Mouse (Mus musculus): Measurements from ENCODE around the gene Zfp296.
"Not testable (repeated sequence)": the region's sequence is repeated elsewhere in the genome, so short reads cannot be mapped to it uniquely, and the experiment has no call there.

Zfp296 gene

DNA sequence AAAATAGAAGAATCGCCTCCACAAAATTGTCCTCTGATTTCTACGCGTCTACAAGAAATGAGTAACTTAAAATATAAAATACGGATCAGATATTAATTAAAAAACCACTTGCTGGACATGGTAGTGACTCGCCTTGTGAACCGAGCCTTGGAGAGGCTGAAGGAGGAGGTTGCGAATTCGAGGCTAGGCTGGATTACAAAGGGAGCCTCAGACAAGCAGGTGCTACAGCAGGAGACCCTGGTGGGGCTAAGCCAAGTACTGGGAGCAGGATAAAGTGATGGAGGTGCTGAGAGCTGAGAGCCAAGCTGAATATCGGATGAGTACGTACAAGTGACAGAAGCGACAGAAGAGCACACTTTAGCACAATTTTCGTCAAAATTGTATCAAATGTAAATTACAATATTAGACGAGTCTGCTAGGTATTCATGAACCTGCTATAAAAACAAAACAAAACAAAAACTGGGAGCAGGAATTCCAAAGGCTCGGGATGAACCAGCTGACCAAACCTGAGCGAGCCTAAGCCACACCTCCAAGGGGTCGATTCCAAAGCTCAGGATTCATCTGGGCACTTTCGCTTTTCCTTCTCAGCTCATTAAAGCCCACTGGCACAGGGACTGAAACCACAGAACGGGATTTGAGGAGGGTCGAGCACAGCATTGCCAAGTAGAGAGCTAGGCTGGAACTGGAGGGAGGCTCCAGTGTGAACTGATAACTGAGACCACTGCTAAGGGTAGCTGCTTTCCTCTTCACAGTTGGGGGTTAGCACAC is 14.3 kb upstream of the Zfp296 start, which contains the start of gene Ppp1r37:
Gene Ppp1r37, minus strand, starts transcription at position 434 of the 768 bp plus-strand sequence.
- no peak for DNase-seq (ENCODE audit: low spot score)

DNA sequence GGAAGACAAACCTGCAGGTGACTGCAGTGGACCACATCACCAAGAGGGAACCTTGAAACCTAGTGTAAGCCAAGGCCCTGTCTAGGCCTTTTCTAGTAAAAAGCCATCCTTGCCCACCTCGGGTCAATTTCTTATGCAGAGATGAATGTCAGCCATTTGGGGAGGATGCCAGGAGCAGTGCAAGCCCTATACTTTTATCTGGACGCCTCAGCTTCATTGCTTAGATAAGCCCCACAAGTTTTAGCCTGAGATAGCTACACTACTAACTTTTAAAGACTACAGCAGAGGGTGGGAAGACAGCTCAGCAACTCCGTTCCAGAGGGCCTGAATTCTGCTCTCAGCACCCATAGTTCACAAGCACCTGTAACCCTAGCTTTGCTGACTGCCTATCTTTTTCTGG is 13.2 kb upstream of the Zfp296 start:
- peak; percentile 54 for DNase-seq (ENCODE audit: low spot score)

DNA sequence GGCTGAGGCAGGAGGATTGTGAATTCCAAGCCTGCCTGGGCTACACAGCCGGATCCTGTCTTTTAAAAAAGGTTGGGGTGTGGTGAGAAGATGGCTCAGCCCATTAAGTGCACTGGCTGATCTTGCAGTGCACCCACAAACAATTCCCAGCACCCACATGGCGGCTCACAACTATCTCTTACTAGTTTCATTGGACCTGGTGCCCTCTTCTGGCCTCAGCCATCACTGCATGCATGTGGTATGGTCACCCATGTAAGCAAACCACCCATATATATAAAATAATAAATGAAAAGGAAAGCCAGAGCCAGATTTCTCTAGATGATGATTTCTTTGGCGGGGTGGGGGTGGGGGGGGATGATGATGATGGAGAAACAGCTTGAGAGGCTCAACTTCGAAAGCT is 12.6 kb upstream of the Zfp296 start:
- DNase-seq (ENCODE audit: low spot score), result no peak

DNA sequence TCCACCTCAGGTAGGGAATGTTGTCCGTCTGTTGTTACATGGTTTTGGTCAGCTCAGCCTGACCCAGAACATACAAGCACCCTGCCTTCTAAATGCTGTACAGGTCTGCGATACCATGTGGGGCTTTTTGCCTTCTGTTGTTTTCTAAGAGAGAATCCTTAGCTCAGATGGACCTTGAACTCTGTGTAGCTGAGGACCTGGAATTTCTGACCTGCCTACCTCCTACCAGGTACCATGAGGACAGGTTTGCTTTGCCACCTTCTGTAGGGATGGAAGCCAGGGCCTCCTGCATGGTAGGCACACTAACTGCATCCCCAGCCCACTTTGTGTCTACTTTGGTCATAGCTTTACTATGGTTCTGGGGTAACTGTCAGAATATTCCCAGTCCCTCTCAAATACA is 11.3 kb upstream of the Zfp296 start:
- DNase-seq (ENCODE audit: low spot score), result no peak

DNA sequence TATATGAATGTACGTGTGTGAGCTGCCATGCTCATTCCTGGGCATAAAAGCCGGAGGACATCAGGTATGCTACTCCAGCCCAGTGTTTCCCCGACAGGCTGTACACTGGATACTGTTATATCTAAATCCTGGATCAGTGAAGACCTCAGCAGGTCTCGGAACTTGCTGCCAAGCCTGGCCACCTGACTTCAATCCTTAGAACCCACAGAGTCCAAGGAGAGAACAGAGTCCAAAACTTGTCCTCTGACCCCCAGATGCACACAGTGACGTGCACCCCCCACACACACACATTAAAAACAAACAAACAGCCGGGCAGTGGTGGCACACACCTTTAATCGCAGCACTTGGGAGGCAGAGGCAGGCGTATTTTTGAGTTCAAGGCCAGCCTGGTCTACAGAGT is 9.7 kb upstream of the Zfp296 start:
- DNase-seq (ENCODE audit: low spot score), result no peak

DNA sequence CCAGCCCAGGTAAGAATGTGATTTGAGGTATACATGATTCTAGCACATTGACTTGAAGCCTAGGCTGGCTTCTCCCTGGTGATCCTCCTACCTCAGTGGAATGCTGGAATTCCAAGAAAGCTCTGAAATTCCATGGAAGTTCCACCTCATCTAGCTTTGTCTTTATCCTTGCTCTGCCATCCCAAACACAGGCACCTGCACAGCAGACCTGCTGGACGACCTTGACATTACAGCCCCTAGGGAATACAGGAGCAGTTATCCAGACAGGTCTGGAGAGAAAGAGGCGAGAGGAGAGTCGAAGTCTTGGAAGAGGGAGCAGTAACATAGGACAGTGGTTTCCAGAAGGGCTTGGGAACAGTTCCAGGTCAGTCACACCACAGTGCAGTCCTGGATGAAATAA is 7.4 kb upstream of the Zfp296 start:
- DNase-seq (ENCODE audit: low spot score), result no peak

DNA sequence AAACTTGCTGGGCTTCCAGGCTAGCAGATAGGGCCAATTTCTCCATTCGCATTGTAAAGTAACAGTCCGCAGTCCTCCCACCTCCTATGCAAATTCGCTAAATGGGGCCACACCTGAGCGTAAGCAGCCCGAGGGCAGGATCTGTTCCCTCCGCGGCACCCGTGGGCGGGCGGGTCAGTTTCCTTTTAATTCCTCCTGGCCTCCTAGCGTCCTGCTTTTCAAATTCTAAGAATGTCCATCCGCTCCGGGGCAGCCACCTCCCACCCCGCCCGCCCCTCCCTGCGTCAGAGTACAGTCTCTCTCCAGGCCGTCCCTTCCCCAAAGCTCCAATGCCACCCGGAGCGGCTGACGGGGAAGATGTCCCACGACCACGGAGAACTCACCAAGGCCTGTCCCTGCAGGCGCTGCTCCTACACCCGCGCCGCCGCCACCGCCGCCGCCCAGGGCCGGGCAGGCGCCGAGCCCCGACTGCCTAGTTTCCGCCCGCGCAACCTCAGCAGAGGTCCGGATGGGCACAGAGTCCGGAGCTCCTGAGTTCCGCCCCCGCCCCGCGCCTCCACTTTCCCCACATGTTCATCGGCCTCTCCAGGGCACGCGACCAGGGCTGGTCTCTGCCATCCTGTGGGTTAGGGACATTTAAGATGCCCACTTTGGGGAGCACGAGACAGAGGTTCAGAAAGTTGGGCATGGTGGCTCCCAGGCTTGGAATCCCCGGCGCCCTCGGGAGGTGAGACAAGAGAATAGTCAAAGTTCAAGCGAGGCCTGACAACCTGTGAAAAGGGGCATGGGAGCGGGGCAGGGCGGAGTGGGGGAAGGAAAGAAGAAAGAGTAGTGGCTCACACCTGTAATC is 3.9 kb upstream of the Zfp296 start:
- DNase-seq (ENCODE audit: low spot score), result peak; percentile 64

DNA sequence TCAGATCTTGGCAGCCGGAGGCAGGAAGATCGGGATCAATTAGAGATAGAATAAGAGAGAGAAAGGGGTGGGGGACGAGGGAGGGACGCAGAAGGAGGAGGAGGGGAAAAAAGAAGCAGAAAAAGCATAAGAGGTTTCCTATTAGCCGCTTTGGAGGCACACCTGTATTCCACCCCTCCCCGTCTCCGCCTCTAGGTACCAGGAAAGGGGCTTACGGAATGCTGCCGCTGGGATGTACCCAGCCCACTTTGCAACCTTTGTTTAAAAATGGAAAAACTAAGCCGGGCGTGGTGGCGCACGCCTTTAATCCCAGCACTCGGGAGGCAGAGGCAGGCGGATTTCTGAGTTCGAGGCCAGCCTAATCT is 3.3 kb upstream of the Zfp296 start:
- no peak for DNase-seq (ENCODE audit: low spot score)

DNA sequence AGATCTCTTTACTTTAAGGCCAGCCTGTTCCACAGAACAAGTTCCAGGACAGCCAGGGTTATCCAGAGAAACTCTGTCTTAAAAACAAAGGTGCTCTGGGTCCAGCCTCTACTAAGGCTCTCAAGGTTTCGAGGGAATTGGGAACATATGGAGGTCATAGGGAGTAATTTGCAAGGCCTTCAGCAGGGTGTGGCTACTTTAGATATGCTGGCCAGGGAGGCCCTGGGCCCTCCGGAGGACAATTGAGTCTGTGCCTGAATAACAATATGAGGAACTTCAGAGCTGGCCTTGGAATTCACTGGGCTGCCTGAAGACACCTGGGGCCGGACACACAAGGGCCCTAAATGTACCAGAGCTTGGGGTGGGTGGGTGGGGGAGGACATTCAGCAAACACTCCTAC is 1.5 kb upstream of the Zfp296 start:
- no peak for DNase-seq (ENCODE audit: low spot score)

DNA sequence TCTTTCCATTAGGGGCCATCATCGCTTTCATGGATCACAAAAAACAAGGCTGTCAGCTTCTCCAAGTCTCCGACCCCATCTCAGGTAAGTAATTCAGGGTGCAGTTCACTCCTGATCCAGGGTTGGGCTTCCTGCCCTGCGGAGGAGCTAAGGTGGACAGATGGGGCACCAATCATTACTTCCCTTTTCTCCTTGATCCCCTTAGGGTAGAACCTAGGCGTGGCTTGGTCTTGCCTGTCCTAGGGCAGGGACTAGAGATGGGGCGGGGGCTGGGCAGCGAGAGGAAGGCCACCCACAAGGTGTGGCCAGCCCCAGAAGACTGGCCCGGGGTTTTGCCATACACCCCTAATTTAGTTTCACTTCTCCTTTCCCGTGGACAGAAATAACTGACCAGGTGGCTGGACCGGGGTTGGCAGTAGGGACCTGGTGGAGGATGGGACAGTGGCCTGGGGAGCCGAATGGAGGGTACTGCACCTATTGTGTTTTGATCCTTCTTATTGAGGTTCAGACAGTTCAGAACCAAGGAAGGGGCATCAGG is 859 bp downstream of the Zfp296 start:
- DNase-seq (ENCODE audit: low spot score), result peak; percentile 30

DNA sequence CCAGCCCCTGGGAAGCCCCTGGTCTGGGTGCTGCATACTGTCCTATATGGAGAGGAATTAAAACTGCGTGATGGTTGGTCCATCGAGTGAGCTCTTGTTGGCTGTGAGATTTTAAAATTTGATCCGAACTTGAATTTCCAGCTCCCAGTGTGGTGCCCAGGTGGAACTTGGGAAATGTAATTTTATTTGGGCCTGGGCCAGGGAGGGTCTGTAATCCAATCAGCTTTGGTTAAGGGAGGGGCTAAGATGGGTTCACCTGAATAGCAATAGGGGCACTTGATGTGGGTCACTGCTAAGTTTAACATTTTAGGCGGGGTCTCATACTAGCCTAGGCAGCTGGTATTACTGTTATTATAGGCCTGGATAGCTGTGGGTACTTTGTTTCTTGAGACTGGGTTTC is 1.3 kb downstream of the Zfp296 start:
- no peak for DNase-seq (ENCODE audit: low spot score)

DNA sequence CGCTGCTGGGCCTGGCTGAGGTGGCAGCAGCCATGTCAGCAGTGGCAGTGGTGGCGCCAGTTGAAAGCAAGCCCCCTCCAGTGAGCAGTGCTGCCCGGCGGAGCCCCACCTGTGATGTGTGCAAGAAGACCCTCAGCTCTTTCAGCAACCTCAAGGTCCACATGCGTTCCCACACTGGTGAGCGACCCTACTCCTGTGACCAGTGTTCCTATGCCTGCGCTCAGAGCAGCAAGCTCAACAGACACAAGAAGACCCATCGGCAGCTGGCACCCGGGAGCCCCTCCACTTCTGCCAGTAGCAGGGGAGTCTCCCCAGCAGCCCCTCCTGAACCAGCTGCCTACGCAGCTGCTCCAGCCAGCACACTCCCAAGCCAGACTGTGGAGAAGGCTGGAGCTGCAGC is 2.7 kb downstream of the Zfp296 start:
- DNase-seq (ENCODE audit: low spot score), result no peak

DNA sequence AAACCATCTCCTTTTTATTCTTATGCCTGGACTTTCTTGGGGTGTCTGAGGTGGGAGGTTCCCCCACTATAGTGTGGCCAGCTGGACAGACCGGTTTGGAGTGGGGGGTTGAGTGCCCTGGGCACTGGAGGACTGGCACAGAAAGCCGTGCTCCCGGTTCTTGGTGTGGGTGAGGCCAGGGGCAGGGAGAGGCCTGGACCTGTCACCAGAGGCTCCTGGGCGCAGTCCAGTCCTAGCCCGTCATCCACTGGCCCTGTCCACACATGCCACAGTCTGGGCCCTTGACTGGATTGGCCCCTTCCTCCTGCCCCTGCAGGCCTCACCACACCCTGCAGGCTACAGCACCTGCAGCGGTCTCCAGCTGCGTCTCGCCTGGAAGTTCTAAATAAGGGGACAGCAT is 3.5 kb downstream of the Zfp296 start:
- DNase-seq (ENCODE audit: low spot score), result no peak

DNA sequence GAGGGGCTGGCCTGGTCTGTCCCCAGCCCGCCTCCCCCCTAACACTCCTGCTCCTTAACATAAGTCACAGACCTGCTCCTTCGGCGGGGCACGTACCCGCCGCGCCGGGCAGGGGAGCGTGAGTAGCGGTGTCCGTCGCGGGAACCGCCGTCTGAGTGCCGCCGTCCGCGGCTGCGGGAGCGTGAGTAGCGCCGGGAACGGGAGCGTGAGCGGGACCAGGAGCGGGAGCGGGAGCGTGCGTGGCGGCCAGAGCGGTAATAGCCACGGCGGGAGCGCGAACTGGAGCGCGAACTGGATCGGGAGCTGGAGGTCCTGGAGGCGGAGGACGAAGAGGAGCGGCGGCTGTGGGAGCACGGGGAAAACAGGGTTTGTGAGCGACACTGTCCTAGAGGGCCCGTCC is 9.2 kb downstream of the Zfp296 start:
- no peak for DNase-seq (ENCODE audit: low spot score)

DNA sequence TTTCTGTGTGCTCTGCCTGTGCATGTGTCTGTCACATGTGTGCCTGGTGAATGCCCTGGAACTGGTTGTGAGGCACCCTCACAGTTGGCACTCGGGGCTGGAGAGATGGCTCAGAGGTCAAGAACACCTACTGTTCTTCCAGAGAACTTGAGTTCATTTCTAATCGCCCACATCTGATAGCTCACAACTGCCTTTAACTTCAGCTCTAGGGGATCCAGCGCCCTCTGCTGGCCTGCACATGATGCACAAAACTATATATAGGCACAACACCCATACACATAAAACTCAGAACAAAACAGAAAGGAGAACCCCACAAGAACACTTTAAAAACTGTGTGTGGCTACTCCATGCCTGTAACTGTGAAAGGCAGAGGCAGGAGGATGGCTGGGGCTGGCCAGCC is 12.1 kb downstream of the Zfp296 start:
- DNase-seq (ENCODE audit: low spot score), result peak; percentile 63

DNA sequence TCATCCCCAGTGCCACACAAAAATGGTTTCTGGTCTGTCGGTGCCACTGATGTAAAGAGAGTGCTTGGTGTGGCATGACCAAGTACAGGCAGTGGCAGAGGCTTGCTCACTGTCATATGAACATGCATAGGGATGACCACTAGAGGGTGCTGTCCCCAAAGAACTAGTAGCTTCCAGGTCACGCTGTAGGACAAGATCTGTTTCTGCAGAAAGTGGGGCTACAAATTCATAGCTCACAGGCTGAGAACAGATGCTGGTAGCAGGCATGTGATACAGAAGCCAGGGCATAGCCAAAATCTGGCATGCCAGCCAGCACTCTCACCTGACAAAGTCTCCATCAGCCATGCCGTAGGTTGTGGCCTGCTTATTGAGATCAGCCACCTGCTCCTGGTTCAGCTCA is 12.8 kb downstream of the Zfp296 start:
- peak; percentile 66 for DNase-seq (ENCODE audit: low spot score)

DNA sequence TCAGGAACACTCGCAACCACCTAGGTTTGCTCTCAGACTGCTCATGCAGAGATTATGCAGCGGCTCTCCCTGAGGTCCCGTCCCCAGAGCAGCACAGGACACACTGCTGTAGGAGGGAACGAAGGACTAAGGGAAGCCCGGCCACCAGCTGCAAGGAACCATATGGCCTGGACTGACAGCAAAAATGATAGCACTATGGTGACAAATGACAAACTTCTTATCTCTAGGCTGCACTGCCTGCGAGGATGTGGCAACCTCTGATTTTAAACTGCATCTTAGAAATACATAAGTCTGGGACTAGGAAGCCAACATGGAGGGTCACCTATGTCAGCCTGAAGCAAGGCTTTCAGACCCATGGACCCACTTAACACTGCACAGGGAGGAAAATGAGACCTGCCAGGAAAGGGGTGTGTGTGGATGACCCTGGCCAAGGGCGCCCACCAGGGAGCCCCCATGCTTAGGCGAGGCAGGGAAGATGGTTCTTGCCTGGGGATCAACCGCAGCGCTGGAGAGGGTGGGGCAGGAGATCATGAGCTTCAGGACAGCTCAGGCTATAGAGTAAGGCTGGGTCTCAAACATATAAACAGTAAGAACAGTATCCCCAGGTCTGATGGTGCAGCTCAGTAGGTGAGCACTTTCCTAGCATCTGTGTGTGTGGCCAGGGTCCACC is 16.1 kb downstream of the Zfp296 start:
- DNase-seq (ENCODE audit: low spot score), result no peak

DNA sequence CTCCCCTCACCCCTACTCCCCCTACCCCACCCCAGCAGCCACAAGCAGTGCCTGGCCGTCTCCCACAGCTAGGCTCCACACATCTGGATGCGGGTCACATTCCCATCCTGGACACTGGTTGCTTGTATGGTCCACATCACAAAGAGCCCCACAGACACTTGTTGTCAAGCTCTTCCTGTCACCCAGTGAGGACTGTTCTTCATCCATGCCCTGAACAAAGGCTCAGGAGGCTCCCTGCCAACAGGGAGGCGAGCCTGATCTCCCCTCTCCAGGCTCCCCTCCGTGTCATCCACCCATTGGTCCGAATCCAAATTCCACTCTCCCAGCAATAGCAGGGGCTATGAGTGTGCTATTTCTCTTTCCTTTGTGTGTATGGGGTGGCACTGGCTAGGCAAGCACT is 23.5 kb downstream of the Zfp296 start:
- no peak for DNase-seq (ENCODE audit: low spot score)

DNA sequence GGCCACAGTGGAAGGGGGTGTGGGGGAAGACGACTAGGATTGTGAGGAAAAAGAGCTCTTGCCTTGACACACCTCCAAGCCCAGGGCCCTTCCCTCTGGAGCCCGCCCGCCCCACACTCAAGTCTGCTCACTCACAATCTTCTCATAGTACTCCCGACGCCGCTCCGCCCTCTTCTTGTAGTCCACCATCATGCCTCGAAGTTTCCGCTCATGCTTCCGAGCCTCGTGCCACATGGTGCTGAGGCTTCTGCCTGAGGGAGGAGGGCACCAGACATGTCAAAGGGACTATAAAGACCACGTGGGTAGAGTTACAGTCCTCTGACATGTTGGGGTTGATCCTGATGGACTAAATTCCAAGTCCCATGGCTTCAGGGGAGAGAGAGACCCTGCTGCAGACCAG is 26.0 kb downstream of the Zfp296 start:
- no peak for DNase-seq (ENCODE audit: low spot score)

DNA sequence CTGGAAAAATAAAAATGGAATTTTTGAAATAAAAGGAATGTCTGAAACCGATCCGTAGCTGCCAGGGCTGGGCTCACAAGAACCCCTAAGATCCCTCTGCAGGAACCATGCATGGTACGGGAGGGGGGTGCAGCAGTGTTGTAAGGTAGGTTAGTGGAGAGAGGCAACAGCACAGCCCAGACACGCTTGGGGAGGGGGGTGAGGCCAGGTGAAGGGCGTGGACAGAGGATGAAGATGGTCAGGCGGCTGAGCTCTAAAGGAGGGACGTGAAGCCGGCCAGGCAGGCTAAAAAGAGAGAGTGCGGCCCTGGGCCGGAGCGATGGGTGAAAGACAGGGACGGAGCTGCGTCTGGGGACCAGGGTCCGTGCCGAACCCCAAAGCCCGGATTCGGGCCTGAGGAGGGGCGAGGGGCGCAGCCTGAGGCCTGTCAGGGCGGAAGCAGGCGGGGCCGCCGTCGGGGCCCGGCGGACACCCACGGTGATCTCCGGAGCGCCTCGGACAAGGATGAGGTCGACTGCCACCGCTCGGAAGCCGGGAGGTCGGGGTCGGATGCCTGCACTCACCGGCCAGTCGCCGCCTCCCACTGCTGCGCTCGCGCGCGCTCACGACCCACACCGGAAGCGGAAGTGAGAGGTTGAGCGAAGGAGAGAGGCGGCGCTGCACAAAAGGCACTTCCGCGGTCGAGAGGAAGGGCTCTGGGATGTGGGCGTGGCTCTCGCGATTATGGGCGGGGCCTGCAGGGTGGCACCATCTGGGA is 26.9 kb downstream of the Zfp296 start, which contains the start of gene Clasrp:
Gene Clasrp, minus strand, starts transcription at position 638 of the 757 bp plus-strand sequence.
- peak; percentile 88 for DNase-seq (ENCODE audit: low spot score)

DNA sequence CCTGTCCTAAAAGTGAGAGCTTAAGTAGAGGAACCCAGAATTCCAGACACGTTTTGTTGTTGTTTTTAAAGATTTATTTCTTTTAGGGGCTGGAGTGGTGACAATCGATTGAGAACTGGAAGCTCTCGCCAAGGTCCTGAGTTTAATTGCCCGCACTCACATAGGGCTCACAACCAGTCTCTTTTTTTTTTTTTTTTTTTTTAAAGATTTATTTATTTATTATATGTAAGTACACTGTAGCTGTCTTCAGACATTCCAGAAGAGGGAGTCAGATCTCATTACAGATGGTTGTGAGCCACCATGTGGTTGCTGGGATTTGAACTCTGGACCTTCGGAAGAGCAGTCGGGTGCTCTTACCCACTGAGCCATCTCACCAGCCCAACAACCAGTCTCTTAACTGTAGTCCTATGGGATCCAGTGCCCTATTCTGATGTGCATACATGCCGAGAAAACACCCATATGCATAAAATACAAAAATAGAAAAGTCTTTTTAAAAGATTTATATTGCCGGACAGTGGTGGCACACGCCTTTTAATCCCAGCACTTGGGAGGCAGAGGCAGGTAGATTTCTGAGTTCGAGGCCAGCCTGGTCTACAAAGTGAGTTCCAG is 27.6 kb downstream of the Zfp296 start:
- not testable (repeated sequence) for DNase-seq (ENCODE audit: low spot score)
